Mouse (Mus musculus) urinary bladder, adult 18-20 months (tissue): ENCODE measurements around the gene Nrxn2.

Experiments used
- DNase-seq, 2 experiments: peaks; one replicate each; pipeline ENCODE4 v3.0.0; 2022; ENCODE audit warnings: low spot score in 2 of 2, mixed read lengths in 2 of 2

The Nrxn2 gene

GRCm38 (mm10) chr19:6518601-6519000 is 100.1 kb downstream of the Nrxn2 start:
- DNase-seq, result no peak

- no peak for DNase-seq
These were observed 101.0 kb downstream of the Nrxn2 start for GRCm38 (mm10) chr19:6519483-6519882.

GRCm38 (mm10) chr19:6521630-6522029 is 103.1 kb downstream of the Nrxn2 start:
- no peak for DNase-seq

- DNase-seq, result no peak
These were observed 103.8 kb downstream of the Nrxn2 start for GRCm38 (mm10) chr19:6522289-6522688.

- DNase-seq, result no peak
These were observed 106.5 kb downstream of the Nrxn2 start for GRCm38 (mm10) chr19:6525023-6525422.

GRCm38 (mm10) chr19:6526010-6526409 is 107.5 kb downstream of the Nrxn2 start:
- DNase-seq, result no peak

- no peak for DNase-seq
These were observed 108.9 kb downstream of the Nrxn2 start for GRCm38 (mm10) chr19:6527439-6527838.

GRCm38 (mm10) chr19:6527839-6528531 is 109.5 kb downstream of the Nrxn2 start:
- no peak for DNase-seq

- DNase-seq, result no peak
These were observed 110.9 kb downstream of the Nrxn2 start for GRCm38 (mm10) chr19:6529265-6529985.

- no peak for DNase-seq
These were observed 111.8 kb downstream of the Nrxn2 start for GRCm38 (mm10) chr19:6530359-6530758.

- DNase-seq, result peak in 1 of 2 experiments; percentile 31
These were observed 112.6 kb downstream of the Nrxn2 start for GRCm38 (mm10) chr19:6531011-6531631.

- DNase-seq, result peak in 1 of 2 experiments; percentile 25
These were observed 113.4 kb downstream of the Nrxn2 start for GRCm38 (mm10) chr19:6531832-6532471.

GRCm38 (mm10) chr19:6532656-6533055 is 114.1 kb downstream of the Nrxn2 start:
- no peak for DNase-seq

GRCm38 (mm10) chr19:6533290-6534117 is 115.0 kb downstream of the Nrxn2 start:
- DNase-seq, result no peak

- no peak for DNase-seq
These were observed 115.5 kb downstream of the Nrxn2 start for GRCm38 (mm10) chr19:6534118-6534415.

GRCm38 (mm10) chr19:6536201-6536600 is 117.7 kb downstream of the Nrxn2 start:
- no peak for DNase-seq

GRCm38 (mm10) chr19:6536696-6537095 is 118.2 kb downstream of the Nrxn2 start:
- DNase-seq, result no peak

- DNase-seq, result no peak
These were observed 119.0 kb downstream of the Nrxn2 start for GRCm38 (mm10) chr19:6537526-6537925.

GRCm38 (mm10) chr19:6538546-6538945 is 120.0 kb downstream of the Nrxn2 start:
- no peak for DNase-seq

- DNase-seq, result no peak
These were observed 121.1 kb downstream of the Nrxn2 start for GRCm38 (mm10) chr19:6539592-6539991.

- DNase-seq, result no peak
These were observed 121.7 kb downstream of the Nrxn2 start for GRCm38 (mm10) chr19:6540191-6540590.

- no peak for DNase-seq
These were observed 123.0 kb downstream of the Nrxn2 start for GRCm38 (mm10) chr19:6541521-6541920.
